Mouse (Mus musculus): Measurements from ENCODE around the gene Rpa1.

DNA sequence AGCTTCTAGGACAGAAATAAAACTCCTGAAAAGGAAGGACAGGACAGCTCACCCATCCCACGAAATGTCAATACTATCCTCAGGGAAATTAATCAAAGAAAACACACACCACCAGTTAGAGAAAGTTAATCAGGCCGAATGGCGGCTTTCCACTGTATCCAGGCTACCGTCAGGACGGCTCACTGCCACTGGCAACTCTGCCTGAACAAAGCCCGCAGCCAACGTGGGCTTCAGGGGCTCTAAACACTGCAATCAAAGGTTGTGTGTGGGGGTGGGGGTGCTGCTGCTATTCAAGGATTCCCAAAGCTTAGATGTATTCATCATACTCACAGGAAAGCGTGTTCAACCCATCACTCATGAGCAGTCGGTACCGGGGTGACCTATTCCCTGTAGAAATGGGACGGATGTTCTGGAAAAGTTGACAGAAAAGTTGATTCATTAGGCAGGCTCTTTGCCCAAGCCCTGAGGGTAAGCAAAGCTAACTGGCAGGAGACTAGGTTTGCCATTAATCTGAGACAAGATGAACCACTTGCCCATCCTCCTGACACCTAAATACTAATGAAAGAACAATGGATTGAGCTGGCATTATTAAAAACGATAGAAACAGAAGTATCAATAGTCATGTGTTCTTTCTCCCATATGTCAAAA is 7.3 kb downstream of the Rpa1 start:
- TF ChIP-seq EP300 (IDR thresholded peaks at IDR 0.05; ENCODE audit: low read depth) (no peak), CTCF (IDR thresholded peaks at IDR 0.05; ENCODE audit: low read depth) (no peak)
